Mouse (Mus musculus) CH12.LX (cell line): ENCODE measurements around the gene Skap2. TPM values are rescaled to one million over a fixed set of nuclear protein-coding genes. Genes with fewer than 3 reads are reported as not detected.

Experiments used
- DNase-seq: peaks from one replicate; pipeline ENCODE4 v3.0.0-alpha.2; 2013; ENCODE audit errors: extremely low read depth
- H3K27ac ChIP-seq: 2 replicates; pipeline ENCODE4 v1.5.1; 2012; ENCODE audit warnings: low read depth, mild to moderate bottlenecking, control low read depth, moderate library complexity; ENCODE audit not compliant: insufficient read depth
- H3K27me3 ChIP-seq: replicated peaks from 2 replicates; pipeline ENCODE3; 2012; ENCODE audit warnings: inconsistent platforms
- H3K36me3 ChIP-seq, 2 experiments: replicated peaks in 1 of 2; 2 replicates each; pipeline versions ENCODE3 to v1.6.1; 2012; ENCODE audit warnings: inconsistent platforms in 1 of 2, low read length in 1 of 2, mild to moderate bottlenecking in 1 of 2, mixed read lengths in 1 of 2, moderate library complexity in 1 of 2; ENCODE audit not compliant: control insufficient read depth in 1 of 2, insufficient read depth in 1 of 2
- H3K4me1 ChIP-seq, 2 experiments: 2 replicates each; pipeline ENCODE4 v1.6.1; 2012; ENCODE audit warnings: inconsistent platforms in 1 of 2, moderate library complexity in 1 of 2; ENCODE audit not compliant: insufficient read depth in 2 of 2, control insufficient read depth in 1 of 2
- H3K4me2 ChIP-seq: 2 replicates; pipeline ENCODE4 v1.6.1; 2012; ENCODE audit warnings: low read depth, mild to moderate bottlenecking, control low read depth; ENCODE audit not compliant: poor library complexity, insufficient read depth, severe bottlenecking
- H3K4me3 ChIP-seq, 3 experiments: fragments of 150-350 bp in 1 of 3; sonication (generic) in 1 of 3; replicated peaks in 1 of 3; 2 replicates each; pipeline versions ENCODE3 to v1.5.1; 2011 to 2012; ENCODE audit warnings: low read depth in 2 of 3, low read length in 2 of 3, mild to moderate bottlenecking in 2 of 3, moderate library complexity in 2 of 3, control low read depth in 1 of 3, improper control_type of control experiment in 1 of 3, inconsistent platforms in 1 of 3, mixed read lengths in 1 of 3; ENCODE audit not compliant: poor library complexity in 1 of 3
- H3K79me2 ChIP-seq: replicated peaks from 2 replicates; pipeline ENCODE4 v1.6.1; 2012; ENCODE audit warnings: mild to moderate bottlenecking, moderate library complexity; ENCODE audit not compliant: control insufficient read depth, poor library complexity, insufficient read depth, severe bottlenecking; ENCODE audit errors: extremely low read depth
- H3K9ac ChIP-seq: 2 replicates; pipeline ENCODE4 v1.6.1; 2012; ENCODE audit warnings: low read depth, mild to moderate bottlenecking, control low read depth, moderate library complexity; ENCODE audit not compliant: insufficient read depth
- H3K9me3 ChIP-seq: replicated peaks from 2 replicates; pipeline ENCODE3; 2012; ENCODE audit warnings: low read length, inconsistent platforms, mixed read lengths
- BHLHE40 ChIP-seq: IDR thresholded peaks from 2 replicates; pipeline ENCODE4 v1.6.1; 2011; ENCODE audit warnings: mild to moderate bottlenecking, low read depth, low read length, improper control_type of control experiment
- CHD1 ChIP-seq: IDR thresholded peaks from 2 replicates; pipeline ENCODE4 v1.6.1; 2012; ENCODE audit warnings: low read depth, low read length, improper control_type of control experiment, inconsistent platforms
- CHD2 ChIP-seq: IDR thresholded peaks from 2 replicates; pipeline ENCODE4 v1.6.1; 2011; ENCODE audit warnings: low read length, improper control_type of control experiment
- E2F4 ChIP-seq: IDR thresholded peaks from 2 replicates; pipeline ENCODE4 v1.6.1; 2011; ENCODE audit warnings: low read depth, low read length, improper control_type of control experiment; ENCODE audit not compliant: insufficient replicate concordance
- ELF1 ChIP-seq: IDR thresholded peaks from 2 replicates; pipeline ENCODE4 v1.6.1; 2014; ENCODE audit warnings: low read depth, mild to moderate bottlenecking, inconsistent platforms, low read length, improper control_type of control experiment
- ETS1 ChIP-seq: conservative IDR thresholded peaks from 2 replicates; pipeline ENCODE4 v1.6.1; 2012; ENCODE audit warnings: low read depth, mild to moderate bottlenecking, inconsistent platforms, low read length, improper control_type of control experiment, moderate library complexity
- GABPA ChIP-seq: IDR thresholded peaks from 2 replicates; pipeline ENCODE4 v1.6.1; 2012; ENCODE audit warnings: low read depth, low read length, improper control_type of control experiment, inconsistent platforms; ENCODE audit not compliant: insufficient replicate concordance
- HCFC1 ChIP-seq: IDR thresholded peaks from 2 replicates; pipeline ENCODE4 v1.6.1; 2012; ENCODE audit warnings: low read depth, mild to moderate bottlenecking, inconsistent platforms, low read length, improper control_type of control experiment
- JUN ChIP-seq: IDR thresholded peaks from 2 replicates; pipeline ENCODE4 v1.6.1; 2011; ENCODE audit warnings: low read depth, mild to moderate bottlenecking, low read length, improper control_type of control experiment, moderate library complexity; ENCODE audit not compliant: insufficient read depth
- KAT2A ChIP-seq: IDR thresholded peaks from 2 replicates; pipeline ENCODE4 v1.6.1; 2012; ENCODE audit warnings: low read length, improper control_type of control experiment, inconsistent platforms; ENCODE audit not compliant: insufficient replicate concordance
- MAFK ChIP-seq: IDR thresholded peaks from 2 replicates; pipeline ENCODE4 v1.6.1; 2011; ENCODE audit warnings: low read length, improper control_type of control experiment; ENCODE audit not compliant: insufficient replicate concordance
- MAX ChIP-seq: IDR thresholded peaks from 2 replicates; pipeline ENCODE4 v1.6.1; 2011; ENCODE audit warnings: low read length, improper control_type of control experiment
- MEF2A ChIP-seq: IDR thresholded peaks from 2 replicates; pipeline ENCODE4 v1.6.1; 2014; ENCODE audit warnings: low read depth, mild to moderate bottlenecking, inconsistent platforms, low read length, improper control_type of control experiment, borderline replicate concordance
- POLR2A ChIP-seq: IDR thresholded peaks from 2 replicates; pipeline ENCODE4 v1.6.1; 2011; ENCODE audit warnings: low read depth, mild to moderate bottlenecking, improper control_type of control experiment, low read length
- POLR2AphosphoS2 ChIP-seq: IDR thresholded peaks from 2 replicates; pipeline ENCODE4 v1.6.1; 2011; ENCODE audit warnings: low read depth, low read length, improper control_type of control experiment
- RCOR1 ChIP-seq: conservative IDR thresholded peaks from 2 replicates; pipeline ENCODE4 v1.6.1; 2012; ENCODE audit warnings: low read depth, mild to moderate bottlenecking, inconsistent platforms, low read length, improper control_type of control experiment
- SMC3 ChIP-seq: IDR thresholded peaks from 2 replicates; pipeline ENCODE4 v1.6.1; 2011; ENCODE audit warnings: low read depth, low read length, improper control_type of control experiment
- TBP ChIP-seq: conservative IDR thresholded peaks from 2 replicates; pipeline ENCODE4 v1.6.1; 2011; ENCODE audit warnings: low read depth, low read length, improper control_type of control experiment
- ZC3H11A ChIP-seq: IDR thresholded peaks from 2 replicates; pipeline ENCODE4 v1.6.1; 2012; ENCODE audit warnings: low read depth, mild to moderate bottlenecking, inconsistent platforms, low read length, improper control_type of control experiment
- ZKSCAN1 ChIP-seq: IDR thresholded peaks from 2 replicates; pipeline ENCODE4 v1.6.1; 2012; ENCODE audit warnings: low read depth, inconsistent platforms, low read length, improper control_type of control experiment, borderline replicate concordance
- ZMIZ1 ChIP-seq: IDR thresholded peaks from 2 replicates; pipeline ENCODE4 v1.6.1; 2012; ENCODE audit warnings: low read depth, mild to moderate bottlenecking, inconsistent platforms, low read length, improper control_type of control experiment
- dilution Hi-C: fragments of 300-500 bp; cut with MboI; formaldehyde crosslinking; loops from 2 replicates; pipeline ENCODE4 v1.14.3; 2020; ENCODE audit warnings: low sequenced_read_pairs; ENCODE audit not compliant: extremely low pct_unique_long_range_greater_than_20kb, extremely low pct_ligation_motif_present
- in situ Hi-C: fragments of 300-500 bp; cut with MboI; formaldehyde crosslinking; loops from 3 replicates; pipeline ENCODE4 v1.14.3; 2019; ENCODE audit warnings: low sequenced_read_pairs, low pct_ligation_motif_present, low pct_unique_long_range_greater_than_20kb, mixed read lengths
- polyA plus RNA-seq: library from polyadenylated mRNA; unstranded; fragments of >175 nt; gene quantifications from 2 replicates; pipeline ENCODE4 v1.2.1, GENCODE M21; 2012; ENCODE audit warnings: low read depth; ENCODE audit not compliant: insufficient read length
- total RNA-seq, 2 experiments: library from RNA; depleted of rRNA; stranded (reverse); fragments of 300-350 nt in 1 of 2; fragments of >200 nt in 1 of 2; gene quantifications; 2 replicates each; pipeline ENCODE4 v1.2.3; 2012 to 2014

The Skap2 gene
- total and polyA plus RNA-seq, 3 experiments = 25.8 to 76.1 (median 51.9) TPM

GRCm38 (mm10) chr6:51956048-51956792, 56.1 kb downstream of the Skap2 start:
- Histone ChIP-seq H3K4me3 (no peak overlapping the region), H3K79me2 (no peaks in the 10 kb centered on the region), H3K4me2 (no peak overlapping the region), H3K27me3 (no peaks in the 10 kb centered on the region), H3K27ac (no peak overlapping the region), H3K36me3 (peaks cover 0 to 10% of the 10 kb centered on the region in 2 experiments), H3K4me1 (0 out of 4 replicates have a peak, but pooled peaks cover 0 to 2% of the 10 kb centered on the region in 2 experiments), H3K9me3 (no peaks in the 10 kb centered on the region), H3K9ac (no peak overlapping the region)
- dilution Hi-C loops = no loop called here
- in situ Hi-C loops = no loop called here
- DNase-seq = no peak
- TF ChIP-seq ZKSCAN1 = no peak
- TF ChIP-seq ETS1 = no peak
- no peak for TF ChIP-seq ZMIZ1
- TF ChIP-seq MAFK = no peak
- TF ChIP-seq POLR2AphosphoS2 = no peak
- TF ChIP-seq ZC3H11A = no peak
- TF ChIP-seq GABPA = no peak
- no peak for TF ChIP-seq KAT2A
- no peak for TF ChIP-seq JUN
- TF ChIP-seq CHD2 = no peak
- no peak for TF ChIP-seq RCOR1
- TF ChIP-seq TBP = no peak
- no peak for TF ChIP-seq MAX
- TF ChIP-seq BHLHE40 = no peak
- TF ChIP-seq CHD1 = no peak
- TF ChIP-seq SMC3 = no peak
- no peak for TF ChIP-seq E2F4
- no peak for TF ChIP-seq MEF2A
- no peak for TF ChIP-seq POLR2A
- no peak for TF ChIP-seq ELF1

- peaks cover 0 to 9% of the 10 kb centered on the region in 2 experiments; a peak in 1 of 4 replicates for H3K4me1 ChIP-seq
- in situ Hi-C loops = no loop called here
- H3K27me3 ChIP-seq = no peaks in the 10 kb centered on the region
- dilution Hi-C loops = no loop called here
- H3K4me3 ChIP-seq = no peak overlapping the region
- no peak for TF ChIP-seq HCFC1
- H3K9ac ChIP-seq = no peak overlapping the region
- no peaks in the 10 kb centered on the region for H3K79me2 ChIP-seq
- H3K4me2 ChIP-seq = no peak overlapping the region
- H3K27ac ChIP-seq = no peak overlapping the region
- no peak for DNase-seq
- H3K9me3 ChIP-seq = no peaks in the 10 kb centered on the region
- peaks cover 0 to 6% of the 10 kb centered on the region in 2 experiments for H3K36me3 ChIP-seq
These were observed 64.7 kb downstream of the Skap2 start for GRCm38 (mm10) chr6:51947661-51948060.
